Mouse (Mus musculus): ENCODE measurements around the gene Vamp4. TPM values are rescaled to one million over a fixed set of nuclear protein-coding genes. Genes with fewer than 3 reads are reported as not detected.
A peak's percentile ranks its signal among the peaks of the same experiment; 100 is the strongest.
"Not testable (repeated sequence)": the region's sequence is repeated elsewhere in the genome, so short reads cannot be mapped to it uniquely, and the experiment has no call there.

Vamp4 gene
- polyA plus RNA-seq, 1 experiment from 2014 or later = 52.5 TPM

DNA sequence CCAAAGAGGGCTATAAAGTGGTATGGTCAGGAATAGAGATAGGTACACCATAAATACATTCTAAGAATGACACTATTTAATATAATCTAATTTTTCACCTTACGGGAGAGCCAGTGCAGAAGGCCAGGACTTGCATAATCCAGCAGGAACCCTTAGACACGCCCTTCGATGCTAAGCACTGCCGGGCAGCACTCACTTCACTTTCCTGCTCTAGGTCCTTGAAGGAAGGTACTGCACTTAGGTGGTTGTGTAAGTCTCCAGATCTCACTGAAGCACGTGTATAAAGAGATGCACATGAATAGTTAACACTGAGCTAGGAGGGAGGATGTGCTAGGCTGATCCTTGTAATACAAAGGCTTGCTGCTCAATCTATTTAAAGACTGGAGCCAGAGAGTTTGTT, 29.3 kb downstream of the Vamp4 start:
- WGBS = 88% methylated on average over 5 of the region's 5 CpGs
- Histone ChIP-seq H3K9me3 (peaks cover 3% of the 10 kb centered on the region; the same call in 1 of the 2 replicates), H3K27ac (no peak overlapping the region), H3K4me3 (no peak overlapping the region), H3K27me3 (ENCODE audit: insufficient read depth, poor library complexity, severe bottlenecking) (no peaks in the 10 kb centered on the region), H3K36me3 (peaks cover 40% of the 10 kb centered on the region), H3K4me1 (replicated peaks) (no peaks in the 10 kb centered on the region)
- no peak for DNase-seq (ENCODE audit: low spot score)

DNA sequence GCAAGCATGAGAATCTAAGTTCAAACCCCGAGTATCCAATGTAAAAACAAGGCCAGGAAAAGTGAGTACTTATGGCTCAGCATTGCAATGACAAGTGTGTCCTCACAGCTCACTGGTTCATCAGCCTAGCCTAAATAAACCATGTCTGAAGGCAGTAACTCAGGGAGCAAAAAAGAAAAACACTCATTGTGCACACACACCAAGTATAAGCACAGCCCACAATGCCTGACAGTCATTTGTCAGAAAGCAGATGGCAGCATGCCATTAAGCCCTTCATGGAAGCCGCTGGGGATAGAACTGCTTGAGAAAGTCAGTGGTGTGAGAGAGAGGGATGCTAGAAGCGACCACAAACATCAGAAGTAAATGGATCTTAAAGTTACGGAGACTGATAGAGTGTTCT, 31.0 kb downstream of the Vamp4 start:
- no peak overlapping the region for H3K27ac ChIP-seq
- H3K9me3 ChIP-seq = peaks cover 3% of the 10 kb centered on the region; the same call in 1 of the 2 replicates
- 77% methylated on average over 4 of the region's 4 CpGs for WGBS
- H3K4me1 ChIP-seq (replicated peaks) = no peaks in the 10 kb centered on the region
- H3K27me3 ChIP-seq (ENCODE audit: insufficient read depth, poor library complexity, severe bottlenecking) = no peaks in the 10 kb centered on the region
- H3K36me3 ChIP-seq = peaks cover 37% of the 10 kb centered on the region
- no peak for DNase-seq (ENCODE audit: low spot score)
- H3K4me3 ChIP-seq = no peak overlapping the region

DNA sequence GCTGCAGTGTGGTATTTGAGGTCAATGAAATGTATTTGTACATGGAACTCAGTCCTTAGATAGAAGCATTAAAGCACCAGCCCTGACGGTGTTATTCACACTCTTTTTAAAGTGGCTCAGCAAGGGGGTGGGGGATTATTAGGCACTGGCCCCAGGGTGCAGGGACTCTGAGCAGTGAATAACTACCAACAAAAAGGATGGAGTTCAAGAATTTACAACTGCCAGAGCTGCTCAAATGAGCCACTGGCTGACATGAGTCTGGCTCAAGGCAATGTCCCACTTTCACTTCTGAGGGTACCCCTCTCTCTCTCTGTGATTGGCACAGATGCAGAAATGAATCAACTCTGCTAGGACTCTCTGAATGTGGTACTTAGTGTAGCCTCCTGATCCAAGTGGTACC, 37.8 kb downstream of the Vamp4 start:
- no peaks in the 10 kb centered on the region for H3K27me3 ChIP-seq (ENCODE audit: insufficient read depth, poor library complexity, severe bottlenecking)
- 23% methylated on average over 1 of the region's 1 CpGs for WGBS

DNA sequence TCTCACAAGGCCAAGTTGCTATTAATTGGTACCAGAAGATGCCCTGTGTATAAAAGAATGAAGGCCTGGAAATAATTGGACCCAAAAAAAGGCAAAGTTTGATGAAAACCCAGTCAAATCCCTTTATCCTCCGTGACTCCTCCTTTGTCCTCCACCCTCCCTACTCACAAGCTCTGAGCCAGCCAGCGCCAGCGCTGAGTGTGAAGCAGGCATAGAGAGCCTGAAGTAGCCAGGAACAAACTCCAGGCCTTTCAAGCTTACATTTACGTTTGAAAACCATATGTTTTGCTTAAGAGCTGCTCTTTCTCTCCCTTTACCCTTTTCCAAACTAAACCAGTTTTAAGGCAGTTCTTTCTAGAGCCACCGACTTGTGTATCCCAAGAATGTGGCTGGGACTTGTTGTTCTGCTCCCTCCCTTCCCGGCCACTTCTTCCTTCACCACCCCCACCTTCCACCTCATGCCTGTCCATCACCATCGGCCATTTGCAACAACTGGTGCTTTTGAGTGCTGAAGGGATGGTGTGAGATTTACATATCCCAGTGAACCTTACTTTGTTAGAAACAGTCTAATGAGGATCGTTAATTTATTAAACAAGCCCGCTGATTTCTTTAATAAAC, 39.4 kb downstream of the Vamp4 start:
- Histone ChIP-seq H3K27me3 (ENCODE audit: insufficient read depth, poor library complexity, severe bottlenecking) (no peaks in the 10 kb centered on the region), H3K36me3 (no peaks in the 10 kb centered on the region), H3K4me1 (replicated peaks) (peaks cover 5% of the 10 kb centered on the region; the same call in 1 of the 2 replicates), H3K27ac (no peak overlapping the region; the same call in 1 of the 2 replicates), H3K4me3 (no peak overlapping the region), H3K9me3 (no peaks in the 10 kb centered on the region)
- 39% methylated on average over 9 of the region's 9 CpGs for WGBS
- no peak for DNase-seq (ENCODE audit: low spot score)

More for the DNA sequence above, 37.8 kb downstream of the Vamp4 start:
- Histone ChIP-seq H3K27ac (no peak overlapping the region), H3K4me3 (no peak overlapping the region), H3K9me3 (peaks cover 1% of the 10 kb centered on the region; the same call in 1 of the 2 replicates), H3K36me3 (peaks cover 7% of the 10 kb centered on the region), H3K4me1 (replicated peaks) (peaks cover 5% of the 10 kb centered on the region; the same call in 1 of the 2 replicates)
- no peak for DNase-seq (ENCODE audit: low spot score)

DNA sequence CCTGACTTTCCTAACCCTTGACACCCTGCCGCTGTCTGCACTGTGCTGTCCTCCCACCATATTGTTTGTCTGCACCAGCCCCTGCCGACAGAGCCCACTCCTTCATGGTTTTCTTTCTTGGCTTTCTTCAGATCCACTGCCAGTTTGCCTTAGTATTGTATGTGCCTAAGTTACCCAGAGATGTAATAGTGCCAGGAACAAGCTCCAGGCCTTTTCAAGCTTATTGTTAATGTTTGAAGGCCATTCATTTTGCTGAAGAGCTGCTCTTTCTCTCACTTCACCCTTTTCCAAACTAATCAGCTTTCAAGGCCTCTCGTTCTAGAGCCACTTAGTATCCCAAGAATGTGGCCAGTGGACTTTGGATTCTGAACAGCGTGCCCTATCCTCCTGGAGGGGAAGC, 40.9 kb downstream of the Vamp4 start:
- Histone ChIP-seq H3K4me1 (replicated peaks) (peaks cover 5% of the 10 kb centered on the region; the same call in 1 of the 2 replicates), H3K27me3 (ENCODE audit: insufficient read depth, poor library complexity, severe bottlenecking) (no peaks in the 10 kb centered on the region), H3K4me3 (no peak overlapping the region), H3K9me3 (no peaks in the 10 kb centered on the region), H3K36me3 (no peaks in the 10 kb centered on the region), H3K27ac (no peak overlapping the region)
- 56% methylated on average over 4 of the region's 4 CpGs for WGBS
- no peak for DNase-seq (ENCODE audit: low spot score)

DNA sequence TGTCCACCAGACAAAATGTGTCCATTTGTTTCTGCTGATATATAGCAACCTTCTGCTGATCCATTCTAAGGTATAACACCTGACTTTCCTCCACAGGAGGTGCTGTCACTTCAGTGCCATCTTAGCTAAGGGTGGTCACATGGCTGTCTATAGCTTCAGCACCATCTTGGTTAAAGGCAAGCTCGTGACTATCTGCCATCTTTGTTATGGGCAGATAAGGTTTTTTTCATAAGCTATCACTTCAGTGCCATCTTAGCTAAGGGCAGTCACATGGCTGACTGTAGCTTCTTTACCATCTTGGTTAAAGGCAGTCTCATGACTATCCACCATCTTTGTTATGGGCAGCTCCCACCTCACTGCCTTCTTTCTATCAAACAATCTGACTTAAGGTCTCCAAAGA, 45.2 kb downstream of the Vamp4 start:
- DNase-seq (ENCODE audit: low spot score) = no peak

DNA sequence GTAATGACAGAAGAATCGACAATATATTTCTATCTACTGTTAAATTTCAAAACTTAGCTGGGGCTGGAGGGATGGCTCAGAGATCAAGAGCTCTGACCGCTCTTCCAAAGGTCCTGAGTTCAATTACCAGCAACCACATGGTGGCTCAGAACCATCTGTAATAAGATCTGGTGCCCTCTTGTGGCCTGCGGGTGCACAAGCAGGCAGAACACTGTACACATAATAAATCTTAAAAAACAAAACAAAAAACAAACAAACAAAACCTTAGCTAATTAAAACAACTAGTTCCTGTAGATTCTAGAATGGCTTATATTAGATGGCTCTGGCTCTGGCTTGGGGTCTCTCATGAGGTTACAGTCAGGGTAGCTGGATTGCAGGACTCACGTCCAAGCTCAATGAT, 50.2 kb downstream of the Vamp4 start:
- Histone ChIP-seq H3K4me1 (replicated peaks) (peaks cover 7% of the 10 kb centered on the region), H3K27me3 (ENCODE audit: insufficient read depth, poor library complexity, severe bottlenecking) (no peaks in the 10 kb centered on the region), H3K27ac (no peak overlapping the region), H3K36me3 (no peaks in the 10 kb centered on the region), H3K4me3 (no peak overlapping the region), H3K9me3 (no peaks in the 10 kb centered on the region)
- DNase-seq (ENCODE audit: low spot score) = no peak
- WGBS = 68% methylated on average over 4 of the region's 4 CpGs

More for the DNA sequence above, 45.2 kb downstream of the Vamp4 start:
- H3K4me3 ChIP-seq = no peak overlapping the region
- H3K9me3 ChIP-seq = no peaks in the 10 kb centered on the region
- H3K4me1 ChIP-seq (replicated peaks) = no peaks in the 10 kb centered on the region
- no peaks in the 10 kb centered on the region for H3K36me3 ChIP-seq
- 79% methylated on average over 1 of the region's 1 CpGs for WGBS
- H3K27me3 ChIP-seq (ENCODE audit: insufficient read depth, poor library complexity, severe bottlenecking) = no peaks in the 10 kb centered on the region
- no peak overlapping the region for H3K27ac ChIP-seq

DNA sequence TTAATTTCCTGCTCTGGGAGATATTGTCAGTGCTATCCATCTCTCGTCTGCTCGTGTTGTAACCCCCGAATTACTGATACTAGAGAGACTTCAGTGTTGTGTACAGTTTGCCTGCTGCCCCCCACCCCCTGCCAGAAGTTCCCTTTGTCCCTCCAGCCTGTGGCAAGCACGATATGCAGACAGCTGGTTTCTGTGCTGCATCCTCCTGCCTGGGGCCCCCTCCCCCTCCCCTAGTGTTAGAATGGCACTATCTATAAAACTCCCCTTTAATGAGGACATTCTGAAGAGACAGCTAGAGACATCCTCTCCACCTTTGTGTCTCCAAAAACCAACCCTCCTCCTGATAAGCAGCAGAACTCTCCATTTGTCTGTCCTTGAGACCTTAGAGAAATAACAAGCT, 53.6 kb downstream of the Vamp4 start:
- H3K36me3 ChIP-seq = no peaks in the 10 kb centered on the region
- DNase-seq (ENCODE audit: low spot score) = no peak
- H3K27me3 ChIP-seq (ENCODE audit: insufficient read depth, poor library complexity, severe bottlenecking) = no peaks in the 10 kb centered on the region
- no peak overlapping the region for H3K4me3 ChIP-seq
- H3K9me3 ChIP-seq = no peaks in the 10 kb centered on the region
- H3K4me1 ChIP-seq (replicated peaks) = peaks cover 7% of the 10 kb centered on the region
- H3K27ac ChIP-seq = 0 out of 2 replicates have a peak overlapping the region, but pooled peaks have one; percentile 3
- 55% methylated on average over 4 of the region's 4 CpGs for WGBS

DNA sequence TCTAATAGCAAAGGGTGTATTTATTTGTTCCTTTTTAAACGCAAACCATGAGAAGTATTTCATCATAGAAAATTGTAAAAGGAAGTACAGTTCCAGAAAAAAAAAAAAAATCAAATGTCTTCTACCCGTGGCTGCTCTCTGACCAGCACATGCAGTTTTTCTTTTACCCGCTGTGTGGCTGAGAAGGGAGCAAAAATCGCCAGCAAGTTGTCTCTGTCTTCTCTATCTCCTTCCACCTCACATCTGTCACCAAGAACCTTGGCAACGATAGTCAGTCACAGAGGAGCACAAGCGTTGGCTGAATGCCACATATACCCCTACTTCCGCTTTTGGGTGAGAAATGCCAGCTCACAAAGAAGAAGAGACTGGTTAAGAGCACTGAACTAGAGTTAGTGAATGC, 54.9 kb downstream of the Vamp4 start:
- no peak overlapping the region for H3K4me3 ChIP-seq
- no peaks in the 10 kb centered on the region for H3K36me3 ChIP-seq
- no peaks in the 10 kb centered on the region for H3K27me3 ChIP-seq (ENCODE audit: insufficient read depth, poor library complexity, severe bottlenecking)
- H3K27ac ChIP-seq = no peak overlapping the region
- DNase-seq (ENCODE audit: low spot score) = no peak
- H3K4me1 ChIP-seq (replicated peaks) = peaks cover 7% of the 10 kb centered on the region
- 71% methylated on average over 7 of the region's 7 CpGs for WGBS
- H3K9me3 ChIP-seq = no peaks in the 10 kb centered on the region

DNA sequence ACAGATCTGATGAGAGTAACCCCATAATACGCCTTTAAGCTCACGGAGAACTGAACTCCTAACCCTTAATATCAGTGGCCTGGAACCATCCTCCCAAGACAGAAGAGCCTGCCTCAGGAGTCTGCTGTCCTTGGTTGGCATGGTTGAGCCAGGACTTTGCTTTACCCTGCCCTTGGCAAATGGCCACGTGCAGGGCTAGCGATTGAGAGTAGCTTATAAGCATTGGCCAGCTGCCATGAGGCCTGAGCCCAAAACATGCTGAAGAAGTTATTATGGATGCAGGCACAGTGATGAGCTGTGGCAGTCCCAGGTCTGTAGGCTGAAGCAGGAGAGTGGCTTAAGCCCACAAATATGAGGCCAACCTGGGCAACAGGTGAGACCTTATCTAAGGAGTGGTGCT, 57.5 kb downstream of the Vamp4 start:
- 91% methylated on average over 4 of the region's 4 CpGs for WGBS
- not testable (repeated sequence) for H3K9me3 ChIP-seq; H3K4me3 ChIP-seq; H3K4me1 ChIP-seq (replicated peaks); H3K27ac ChIP-seq; H3K36me3 ChIP-seq; H3K27me3 ChIP-seq (ENCODE audit: insufficient read depth, poor library complexity, severe bottlenecking); DNase-seq (ENCODE audit: low spot score)

DNA sequence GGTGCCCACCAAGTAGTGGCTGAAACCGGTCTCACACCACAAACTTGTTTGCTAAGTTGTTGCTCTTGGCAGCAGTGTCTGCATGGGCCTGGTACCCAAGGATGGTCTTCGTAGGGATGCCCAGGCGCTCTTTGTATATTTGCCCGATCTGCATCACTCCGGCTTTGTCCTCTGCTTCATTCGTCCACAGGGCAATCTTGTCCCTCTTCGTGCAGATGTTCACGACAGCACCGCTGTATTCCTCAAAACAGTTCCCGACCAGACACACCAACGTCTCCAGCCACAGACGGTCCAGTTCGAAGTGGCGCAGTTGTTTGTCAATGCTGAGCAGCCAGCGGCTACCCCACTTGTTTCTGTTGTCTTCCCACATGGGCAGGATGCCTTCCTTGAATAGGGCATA, 58.0 kb downstream of the Vamp4 start:
- H3K36me3 ChIP-seq; H3K4me3 ChIP-seq; H3K27me3 ChIP-seq (ENCODE audit: insufficient read depth, poor library complexity, severe bottlenecking); DNase-seq (ENCODE audit: low spot score); H3K9me3 ChIP-seq; H3K4me1 ChIP-seq (replicated peaks); H3K27ac ChIP-seq: not testable (repeated sequence)
- 94% methylated on average over 15 of the region's 15 CpGs for WGBS

DNA sequence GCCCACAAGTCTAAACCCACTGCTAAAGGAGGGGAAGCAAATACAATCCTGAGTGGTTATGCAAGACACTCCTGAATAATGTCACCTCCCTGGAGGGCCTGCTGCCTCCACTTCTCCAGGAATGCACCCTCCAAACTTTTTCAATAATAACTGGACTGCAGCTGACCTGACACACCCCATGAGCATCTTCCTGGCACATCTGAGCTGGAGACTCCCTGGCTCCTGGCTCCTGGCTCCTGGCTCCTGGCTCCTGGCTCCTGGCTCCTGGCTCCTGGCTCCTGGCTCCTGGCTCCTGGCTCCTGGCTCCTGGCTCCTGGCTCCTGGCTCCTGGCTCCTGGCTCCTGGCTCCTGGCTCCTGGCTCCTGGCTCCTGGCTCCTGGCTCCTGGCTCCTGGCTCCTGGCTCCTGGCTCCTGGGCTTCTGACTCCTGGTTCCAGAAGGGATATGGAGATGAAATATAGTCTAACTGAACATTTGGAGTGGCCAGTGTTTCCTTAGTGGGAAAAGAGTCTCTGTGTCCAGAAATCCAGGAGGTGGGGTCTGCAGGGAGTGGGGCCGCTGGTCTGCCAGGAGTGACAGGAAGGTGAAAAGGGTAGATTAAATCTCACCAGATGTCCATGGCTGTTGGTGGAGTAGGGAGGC, 65.1 kb downstream of the Vamp4 start:
- not testable (repeated sequence) for H3K4me1 ChIP-seq (replicated peaks); H3K4me3 ChIP-seq; H3K27ac ChIP-seq; H3K27me3 ChIP-seq (ENCODE audit: insufficient read depth, poor library complexity, severe bottlenecking); H3K9me3 ChIP-seq; H3K36me3 ChIP-seq; DNase-seq (ENCODE audit: low spot score)
- 61% methylated on average over 1 of the region's 1 CpGs for WGBS

DNA sequence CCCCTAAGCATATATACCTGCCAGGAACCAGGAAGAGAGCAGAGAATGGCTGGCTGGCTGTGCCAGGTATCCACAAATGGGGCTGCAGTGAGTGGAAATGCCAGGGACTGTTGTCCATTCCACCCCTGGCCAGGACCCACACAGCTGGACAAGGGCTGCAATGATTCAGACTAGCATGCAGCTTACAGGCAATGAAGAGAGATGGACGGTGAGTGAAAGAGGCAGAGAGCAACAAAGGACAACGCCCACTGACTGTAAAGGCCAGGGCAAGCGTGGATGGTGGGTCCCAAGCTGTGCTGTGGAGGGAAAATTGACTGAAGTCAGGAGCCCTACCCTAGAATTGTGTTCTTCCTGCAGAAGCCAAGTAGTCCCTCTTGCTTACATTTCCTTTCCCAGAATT, 66.2 kb downstream of the Vamp4 start:
- no peaks in the 10 kb centered on the region for H3K27me3 ChIP-seq (ENCODE audit: insufficient read depth, poor library complexity, severe bottlenecking)
- DNase-seq (ENCODE audit: low spot score) = no peak
- no peaks in the 10 kb centered on the region for H3K9me3 ChIP-seq
- WGBS = 72% methylated on average over 3 of the region's 3 CpGs
- no peak overlapping the region for H3K4me3 ChIP-seq
- H3K27ac ChIP-seq = no peak overlapping the region; the same call in 1 of the 2 replicates
- no peaks in the 10 kb centered on the region for H3K36me3 ChIP-seq
- peaks cover 6% of the 10 kb centered on the region for H3K4me1 ChIP-seq (replicated peaks)

Measured in hindbrain, embryonic 10.5 days (tissue).